Mouse (Mus musculus) myocyte (in vitro differentiated cells): ENCODE results near the gene 4930562C15Rik. TPM values are rescaled to one million over a fixed set of nuclear protein-coding genes. Genes with fewer than 3 reads are reported as not detected.

Source experiments
- H3K27me3 ChIP-seq: one replicate; pipeline ENCODE4 v1.6.1; 2011; ENCODE audit not compliant: control insufficient read depth, insufficient read depth, insufficient read length
- H3K36me3 ChIP-seq: one replicate; pipeline ENCODE4 v1.6.1; 2011; ENCODE audit not compliant: control insufficient read depth, insufficient read depth
- H3K4me2 ChIP-seq: one replicate; pipeline ENCODE4 v1.6.1; 2011; ENCODE audit warnings: low read depth, control low read depth
- H3K4me3 ChIP-seq: one replicate; pipeline ENCODE4 v1.5.1; 2011; ENCODE audit warnings: mild to moderate bottlenecking, control low read depth, moderate library complexity
- H3K79me2 ChIP-seq: one replicate; pipeline ENCODE4 v1.6.1; 2011; ENCODE audit not compliant: control insufficient read depth, insufficient read depth
- H3ac ChIP-seq: one replicate; pipeline ENCODE4 v1.6.1; 2011; ENCODE audit not compliant: control insufficient read depth, insufficient read length
- CEBPB ChIP-seq: IDR thresholded peaks from 2 replicates; pipeline ENCODE4 v1.6.1; 2011; ENCODE audit warnings: mild to moderate bottlenecking, moderate library complexity; ENCODE audit not compliant: poor library complexity, insufficient read depth, severe bottlenecking
- E2F4 ChIP-seq: IDR thresholded peaks from one replicate; pipeline ENCODE4 v1.6.1; 2011; ENCODE audit warnings: mild to moderate bottlenecking, control low read depth, moderate library complexity; ENCODE audit not compliant: insufficient read depth
- MAX ChIP-seq: IDR thresholded peaks from one replicate; pipeline ENCODE4 v1.6.1; 2011; ENCODE audit warnings: low read depth, mild to moderate bottlenecking, control low read depth
- MYOD1 ChIP-seq, 3 experiments: IDR thresholded peaks; one replicate each; pipeline ENCODE4 v1.6.1; 2011; ENCODE audit warnings: control low read depth in 2 of 3, low read depth in 2 of 3, mild to moderate bottlenecking in 2 of 3, moderate library complexity in 1 of 3; ENCODE audit not compliant: insufficient read length in 2 of 3, control insufficient read depth in 1 of 3
- MYOG ChIP-seq, 3 experiments: IDR thresholded peaks; one replicate each; pipeline ENCODE4 v1.6.1; 2011; ENCODE audit warnings: control low read depth in 2 of 3, low read depth in 2 of 3, mild to moderate bottlenecking in 2 of 3; ENCODE audit not compliant: insufficient read length in 2 of 3, control insufficient read depth in 1 of 3, insufficient read depth in 1 of 3
- POLR2A ChIP-seq: IDR thresholded peaks from one replicate; pipeline ENCODE4 v1.6.1; 2011; ENCODE audit warnings: low read depth, mild to moderate bottlenecking, control low read depth, moderate library complexity; ENCODE audit not compliant: insufficient read length
- POLR2AphosphoS2 ChIP-seq: IDR thresholded peaks from one replicate; pipeline ENCODE4 v1.6.1; 2011; ENCODE audit warnings: low read depth, control low read depth; ENCODE audit not compliant: insufficient read length
- REST ChIP-seq: IDR thresholded peaks from one replicate; pipeline ENCODE4 v1.6.1; 2011; ENCODE audit warnings: mild to moderate bottlenecking, control low read depth, moderate library complexity; ENCODE audit not compliant: insufficient read depth, insufficient read length
- SRF ChIP-seq: IDR thresholded peaks from one replicate; pipeline ENCODE4 v1.6.1; 2011; ENCODE audit warnings: low read depth; ENCODE audit not compliant: control insufficient read depth, insufficient read length
- TCF12 ChIP-seq: IDR thresholded peaks from one replicate; pipeline ENCODE4 v1.6.1; 2011; ENCODE audit warnings: mild to moderate bottlenecking, control low read depth; ENCODE audit not compliant: poor library complexity, insufficient read depth, severe bottlenecking
- TCF3 ChIP-seq: IDR thresholded peaks from one replicate; pipeline ENCODE4 v1.6.1; 2011; ENCODE audit warnings: low read depth, control low read depth; ENCODE audit not compliant: insufficient read length
- USF1 ChIP-seq: IDR thresholded peaks from one replicate; pipeline ENCODE4 v1.6.1; 2011; ENCODE audit warnings: low read depth, mild to moderate bottlenecking, control low read depth, moderate library complexity
- polyA plus RNA-seq: library from polyadenylated mRNA; unstranded; fragments of >200 nt; fragmentation: generic; extraction: Trizol; gene quantifications from one replicate; pipeline ENCODE4 v1.2.1, GENCODE M21; 2012; ENCODE audit warnings: missing spikeins

The 4930562C15Rik gene
- polyA plus RNA-seq, 1 experiment: 0.08 TPM

GRCm38 (mm10) chr16:4880136-4880825 is 45.1 kb downstream of the 4930562C15Rik start, which contains the start of gene Ubald1:
Gene Ubald1 (minus strand): TSS chr16:4880315.
- peak within 1 kb of the TSS; percentile 96 for H3K4me2 ChIP-seq
- peak within 1 kb of the TSS; percentile 93 for H3ac ChIP-seq
- H3K27me3 ChIP-seq: no peaks in the 10 kb centered on the region
- no peaks in the 10 kb centered on the region for H3K36me3 ChIP-seq
- peaks cover 31% of the 10 kb centered on the region for H3K79me2 ChIP-seq
- TF ChIP-seq E2F4 (no peak), MYOD1 (IDR thresholded peaks at IDR 0.05; ENCODE audit: control insufficient read depth in 1 of 3, insufficient read length in 2 of 3, low read depth in 2 of 3) (peak in 1 of 3 experiments; percentile 27), MAX (no peak), TCF12 (no peak), USF1 (peak; percentile 73), CEBPB (no peak), TCF3 (no peak), REST (peak; percentile 43), SRF (peak; percentile 99), MYOG (IDR thresholded peaks at IDR 0.05; ENCODE audit: control insufficient read depth in 1 of 3, insufficient read depth in 1 of 3, insufficient read length in 2 of 3, low read depth in 2 of 3) (peak in 1 of 3 experiments; percentile 45), POLR2AphosphoS2 (peak; percentile 66), POLR2A (peak; percentile 88)
- peak within 1 kb of the TSS; percentile 77 for H3K4me3 ChIP-seq

- H3K27me3 ChIP-seq: no peaks in the 10 kb centered on the region
- no peak overlapping the region for H3ac ChIP-seq
- H3K79me2 ChIP-seq: peaks cover 24% of the 10 kb centered on the region
- H3K4me2 ChIP-seq: peak overlapping the region; percentile 96
- TF ChIP-seq POLR2AphosphoS2 (peak; percentile 9), REST (no peak)
- H3K4me3 ChIP-seq: peak overlapping the region; percentile 77
- no peaks in the 10 kb centered on the region for H3K36me3 ChIP-seq
These were observed 46.5 kb downstream of the 4930562C15Rik start for GRCm38 (mm10) chr16:4881400-4882351.

GRCm38 (mm10) chr16:4884930-4885329 is 49.7 kb downstream of the 4930562C15Rik start:
- TF ChIP-seq POLR2A (no peak), CEBPB (no peak), MYOD1 (IDR thresholded peaks at IDR 0.05; ENCODE audit: control insufficient read depth in 1 of 3, insufficient read length in 2 of 3, low read depth in 2 of 3) (no peak), TCF12 (no peak), TCF3 (no peak), USF1 (no peak), E2F4 (no peak), MAX (no peak), SRF (no peak), POLR2AphosphoS2 (no peak), REST (no peak), MYOG (IDR thresholded peaks at IDR 0.05; ENCODE audit: control insufficient read depth in 1 of 3, insufficient read depth in 1 of 3, insufficient read length in 2 of 3, low read depth in 2 of 3) (no peak)
- Histone ChIP-seq H3K36me3 (no peaks in the 10 kb centered on the region), H3K79me2 (peaks cover 26% of the 10 kb centered on the region), H3ac (no peak overlapping the region), H3K27me3 (no peaks in the 10 kb centered on the region), H3K4me3 (peak overlapping the region; percentile 78), H3K4me2 (peak overlapping the region; percentile 75)

GRCm38 (mm10) chr16:4885760-4886689 is 50.8 kb downstream of the 4930562C15Rik start, which contains the start of gene Mgrn1:
Gene Mgrn1 (plus strand): TSS chr16:4886249.
- no peaks in the 10 kb centered on the region for H3K36me3 ChIP-seq
- peak within 1 kb of the TSS; percentile 32 for H3ac ChIP-seq
- no peak for TF ChIP-seq MAX
- TF ChIP-seq MYOG (IDR thresholded peaks at IDR 0.05; ENCODE audit: control insufficient read depth in 1 of 3, insufficient read depth in 1 of 3, insufficient read length in 2 of 3, low read depth in 2 of 3): peak in 1 of 3 experiments; percentile 3
- no peak for TF ChIP-seq USF1
- TF ChIP-seq CEBPB: no peak
- TF ChIP-seq MYOD1 (IDR thresholded peaks at IDR 0.05; ENCODE audit: control insufficient read depth in 1 of 3, insufficient read length in 2 of 3, low read depth in 2 of 3): peak in 1 of 3 experiments; percentile 15
- peak; percentile 74 for TF ChIP-seq POLR2AphosphoS2
- no peak for TF ChIP-seq SRF
- peak; percentile 88 for TF ChIP-seq POLR2A
- no peak for TF ChIP-seq E2F4
- no peak for TF ChIP-seq TCF12
- no peak for TF ChIP-seq TCF3
- no peak for TF ChIP-seq REST
- peak within 1 kb of the TSS; percentile 75 for H3K4me2 ChIP-seq
- H3K79me2 ChIP-seq: peaks cover 37% of the 10 kb centered on the region
- peak within 1 kb of the TSS; percentile 78 for H3K4me3 ChIP-seq
- H3K27me3 ChIP-seq: no peaks in the 10 kb centered on the region
